In the genomic region with DNA sequence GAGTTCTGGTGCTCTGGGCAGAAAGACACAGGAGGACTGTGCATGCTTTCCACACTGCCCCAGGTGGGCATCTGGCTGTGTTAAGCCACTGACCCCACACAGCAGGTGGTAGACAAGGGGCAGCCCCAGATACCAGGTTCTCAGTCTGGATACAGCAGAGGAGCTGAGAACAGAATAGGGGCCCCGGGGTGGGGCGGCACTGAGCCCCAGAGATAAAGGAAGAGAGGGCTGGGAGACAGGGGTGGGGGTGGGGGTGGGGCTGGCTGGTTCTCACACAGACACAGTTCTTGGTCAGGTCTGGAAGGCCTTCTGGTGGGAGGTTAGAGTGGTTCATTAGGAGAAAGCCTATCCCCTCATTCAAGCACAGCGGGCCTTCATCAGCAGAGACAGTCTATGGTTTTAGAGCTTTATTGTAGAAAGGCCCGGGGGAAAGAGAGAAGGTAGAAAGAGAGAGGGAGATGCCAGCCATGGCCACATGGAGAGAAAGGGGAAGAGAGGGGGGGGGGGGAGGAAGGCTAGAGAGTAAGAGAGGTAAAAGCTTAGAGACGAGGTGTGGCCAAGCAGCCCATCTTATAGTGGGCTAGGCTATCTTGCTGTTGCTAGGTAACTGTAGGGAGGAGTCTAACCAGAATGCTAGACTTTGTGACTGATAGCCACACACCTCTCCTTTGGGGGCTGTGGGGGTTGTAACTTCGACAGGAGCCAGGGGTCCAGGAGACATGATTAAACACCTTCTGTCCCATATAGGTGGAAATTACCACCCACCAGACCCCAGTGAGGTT, we compare ENCODE assay signal across 21 mouse cellular contexts.
DNase-seq lines count a peak whose midpoint lies in the region; ATAC-seq and TF ChIP-seq lines count a peak whose summit lies in the region.
"Had no signal": no experiment of that assay in that cellular context is flagged by ENCODE, and none has a peak within 500 bp of the region (broad histone marks: within the 10 kb centered on the region; RNA-seq: fewer than 3 reads in every experiment).

No protein-coding gene starts in this region.

- 72% methylated on average over 6 of the region's 6 CpGs for WGBS in forebrain, embryonic 10.5 days
- 63% methylated on average over 6 of the region's 6 CpGs for WGBS in forebrain, embryonic 16.5 days
- 68% methylated on average over 6 of the region's 6 CpGs for WGBS in liver, postnatal 0 days (ENCODE audit: insufficient replicate concordance)
- 55% methylated on average over 6 of the region's 6 CpGs for WGBS in liver, embryonic 13.5 days (ENCODE audit: insufficient replicate concordance)

- no peak for TF ChIP-seq POLR2A in MEL (IDR thresholded peaks at IDR 0.05; ENCODE audit: control insufficient read depth in 1 of 2, insufficient read depth in 1 of 2, low read depth in 1 of 2, low read length in 2 of 2, poor library complexity in 1 of 2)

- no peak for DNase-seq in forebrain, embryonic 10.5 days (ENCODE audit: extremely low spot score, low spot score)
- peak; percentile 64 for DNase-seq in liver
- DNase-seq in liver, postnatal 0 days, result no peak
- peak; percentile 41 for DNase-seq in MEL (ENCODE audit: low read depth, low spot score)
- peak; percentile 29 for DNase-seq in liver, embryonic 13.5 days
- DNase-seq in cerebellum, adult 18-20 months, result no peak
- DNase-seq in adipocyte (ENCODE audit: low spot score), result no peak
- DNase-seq: adrenal gland, adult 8-10 months; cerebellum, adult 9-11 months; gastrocnemius, postnatal 14 days; kidney, postnatal 4 days; lung, adult 2 months; lung, postnatal 36 days had no signal

- no peak for TF ChIP-seq EP300 in liver, postnatal 0 days (IDR thresholded peaks at IDR 0.05; ENCODE audit: low read depth)
- no peak for TF ChIP-seq EP300 in MEL (IDR thresholded peaks at IDR 0.05; ENCODE audit: low read depth in 1 of 2, low read length in 2 of 2)

- H3K4me1 ChIP-seq in forebrain, embryonic 10.5 days, result peaks cover 3% of the 10 kb centered on the region; the same call in 1 of the 2 replicates
- H3K4me1 ChIP-seq in forebrain, embryonic 16.5 days (replicated peaks; ENCODE audit: control insufficient read depth, insufficient read depth, low read length), result no peaks in the 10 kb centered on the region
- H3K4me1 ChIP-seq in liver, postnatal 0 days (ENCODE audit: insufficient read depth), result no peaks in the 10 kb centered on the region
- H3K4me1 ChIP-seq in MEL (ENCODE audit: control insufficient read depth in 1 of 2, insufficient read depth in 2 of 2, low read length in 2 of 2), result no peaks in the 10 kb centered on the region
- H3K4me1 ChIP-seq in liver, embryonic 13.5 days (replicated peaks), result no peaks in the 10 kb centered on the region
- H3K4me1 ChIP-seq: embryonic facial prominence, embryonic 15.5 days; heart, embryonic 13.5 days; hindbrain, embryonic 15.5 days; kidney, embryonic 15.5 days had no signal

- TF ChIP-seq RAD21 in MEL (IDR thresholded peaks at IDR 0.05; ENCODE audit: low read depth, low read length), result no peak

- H3K27me3 ChIP-seq in forebrain, embryonic 10.5 days (ENCODE audit: poor library complexity, severe bottlenecking), result no peaks in the 10 kb centered on the region
- H3K27me3 ChIP-seq in forebrain, embryonic 16.5 days (replicated peaks; ENCODE audit: control insufficient read depth, insufficient read depth, low read length), result no peaks in the 10 kb centered on the region
- no peaks in the 10 kb centered on the region for H3K27me3 ChIP-seq in liver, postnatal 0 days (ENCODE audit: insufficient read depth, low read length)
- H3K27me3 ChIP-seq in MEL (ENCODE audit: control insufficient read depth in 1 of 2, insufficient read depth in 2 of 2, low read length in 2 of 2), result no peaks in the 10 kb centered on the region
- no peaks in the 10 kb centered on the region for H3K27me3 ChIP-seq in liver, embryonic 13.5 days
- H3K27me3 ChIP-seq: CH12.LX; embryonic facial prominence, embryonic 15.5 days; heart, embryonic 13.5 days; hindbrain, embryonic 15.5 days; kidney, embryonic 15.5 days had no signal

- no peak overlapping the region for H3K9ac ChIP-seq in forebrain, embryonic 16.5 days (replicated peaks; ENCODE audit: low read depth, low read length)
- no peak overlapping the region for H3K9ac ChIP-seq in liver, postnatal 0 days (replicated peaks)
- no peak overlapping the region for H3K9ac ChIP-seq in MEL (ENCODE audit: control insufficient read depth, low read depth, low read length, poor library complexity, severe bottlenecking)
- H3K9ac ChIP-seq in liver, embryonic 13.5 days, result no peak overlapping the region
- H3K9ac ChIP-seq: embryonic facial prominence, embryonic 15.5 days; heart, embryonic 13.5 days; hindbrain, embryonic 15.5 days; kidney, embryonic 15.5 days had no signal

- no peaks in the 10 kb centered on the region for H3K36me3 ChIP-seq in forebrain, embryonic 10.5 days (replicated peaks)
- no peaks in the 10 kb centered on the region for H3K36me3 ChIP-seq in forebrain, embryonic 16.5 days (ENCODE audit: control insufficient read depth, insufficient read depth)
- no peaks in the 10 kb centered on the region for H3K36me3 ChIP-seq in liver, postnatal 0 days (replicated peaks; ENCODE audit: insufficient read depth, low read length)
- no peaks in the 10 kb centered on the region for H3K36me3 ChIP-seq in MEL (ENCODE audit: control insufficient read depth in 1 of 2, insufficient read depth in 2 of 2, low read length in 2 of 2)
- H3K36me3 ChIP-seq in liver, embryonic 13.5 days, result no peaks in the 10 kb centered on the region
- H3K36me3 ChIP-seq: embryonic facial prominence, embryonic 15.5 days; heart, embryonic 13.5 days; hindbrain, embryonic 15.5 days; kidney, embryonic 15.5 days had no signal

- H3K27ac ChIP-seq in forebrain, embryonic 10.5 days, result 0 out of 2 replicates have a peak overlapping the region, but pooled peaks have one; percentile 15
- no peak overlapping the region for H3K27ac ChIP-seq in forebrain, embryonic 16.5 days (ENCODE audit: low read length)
- no peak overlapping the region for H3K27ac ChIP-seq in liver, postnatal 0 days (ENCODE audit: low read depth)
- H3K27ac ChIP-seq in MEL (ENCODE audit: control insufficient read depth, low read depth, low read length), result no peak overlapping the region
- no peak overlapping the region for H3K27ac ChIP-seq in liver, embryonic 13.5 days
- H3K27ac ChIP-seq: embryonic facial prominence, embryonic 15.5 days; heart, embryonic 13.5 days; hindbrain, embryonic 15.5 days; kidney, embryonic 15.5 days had no signal

- H3K4me3 ChIP-seq in forebrain, embryonic 10.5 days, result no peak overlapping the region
- no peak overlapping the region for H3K4me3 ChIP-seq in forebrain, embryonic 16.5 days (replicated peaks; ENCODE audit: low read length)
- no peak overlapping the region for H3K4me3 ChIP-seq in liver, postnatal 0 days (ENCODE audit: low read depth, low read length)
- no peak overlapping the region for H3K4me3 ChIP-seq in MEL (ENCODE audit: control insufficient read depth in 1 of 2, insufficient read depth in 1 of 2, low read depth in 2 of 2, low read length in 2 of 2)
- H3K4me3 ChIP-seq in liver, embryonic 13.5 days (replicated peaks), result no peak overlapping the region
- H3K4me3 ChIP-seq: embryonic facial prominence, embryonic 15.5 days; heart, embryonic 13.5 days; hindbrain, embryonic 15.5 days; kidney, embryonic 15.5 days; myocyte had no signal

- ATAC-seq in forebrain, embryonic 16.5 days, result no peak
- ATAC-seq in liver, postnatal 0 days, result no peak
- ATAC-seq in liver, embryonic 13.5 days (ENCODE audit: low read depth), result peak; percentile 94
- ATAC-seq: intestine, embryonic 16.5 days had no signal

- no peaks in the 10 kb centered on the region for H3K79me2 ChIP-seq in MEL (ENCODE audit: control insufficient read depth, insufficient read depth, low read length, poor library complexity)

- TF ChIP-seq CTCF in liver, postnatal 0 days (IDR thresholded peaks at IDR 0.05; ENCODE audit: low read depth), result no peak
- no peak for TF ChIP-seq CTCF in MEL (IDR thresholded peaks at IDR 0.05 in 2 of 3, conservative IDR thresholded peaks at IDR 0.05 in 1 of 3; ENCODE audit: control insufficient read depth in 1 of 3, insufficient read depth in 1 of 3, low read depth in 2 of 3, low read length in 3 of 3, poor library complexity in 1 of 3, severe bottlenecking in 1 of 3)

- no peaks in the 10 kb centered on the region for H3K9me3 ChIP-seq in forebrain, embryonic 10.5 days
- no peaks in the 10 kb centered on the region for H3K9me3 ChIP-seq in forebrain, embryonic 16.5 days (ENCODE audit: control insufficient read depth, low read length)
- H3K9me3 ChIP-seq in liver, postnatal 0 days (ENCODE audit: low read length), result no peaks in the 10 kb centered on the region
- H3K9me3 ChIP-seq in MEL (replicated peaks; ENCODE audit: insufficient read depth, low read length), result no peaks in the 10 kb centered on the region
- no peaks in the 10 kb centered on the region for H3K9me3 ChIP-seq in liver, embryonic 13.5 days (replicated peaks)
- H3K9me3 ChIP-seq: embryonic facial prominence, embryonic 15.5 days; heart, embryonic 13.5 days; hindbrain, embryonic 15.5 days; kidney, embryonic 15.5 days had no signal

- no peak overlapping the region for H3K4me2 ChIP-seq in forebrain, embryonic 16.5 days (ENCODE audit: low read length)
- no peak overlapping the region for H3K4me2 ChIP-seq in liver, postnatal 0 days (ENCODE audit: low read depth, low read length)
- 0 out of 2 replicates have a peak overlapping the region, but pooled peaks have one; percentile 6 for H3K4me2 ChIP-seq in liver, embryonic 13.5 days
- H3K4me2 ChIP-seq: embryonic facial prominence, embryonic 15.5 days; heart, embryonic 13.5 days; hindbrain, embryonic 15.5 days; kidney, embryonic 15.5 days had no signal

TF ChIP-seq in MEL, 35 proteins besides CTCF, POLR2A, EP300 and RAD21:
- TF ChIP-seq USF1 (IDR thresholded peaks at IDR 0.05; ENCODE audit: low read depth, low read length) (no peak), CHD2 (IDR thresholded peaks at IDR 0.05; ENCODE audit: low read length) (no peak), ETS1 (IDR thresholded peaks at IDR 0.05; ENCODE audit: low read depth, low read length) (no peak), ZNF384 (IDR thresholded peaks at IDR 0.05; ENCODE audit: low read depth, low read length) (no peak), GATA1 (IDR thresholded peaks at IDR 0.05; ENCODE audit: low read depth, low read length) (no peak)

Comparison
In these comparisons a context has a peak if more than half of its experiments do, and no peak if none do; other contexts are left out.
1. DNase-seq: peak in liver (single experiment), MEL (single experiment) and liver, embryonic 13.5 days (single experiment); none in forebrain, embryonic 10.5 days (single experiment), liver, postnatal 0 days (single experiment), cerebellum, adult 18-20 months (0 of 2) and adipocyte (single experiment).